Mouse (Mus musculus): ENCODE measurements around the gene Upf1.

The Upf1 gene

GRCm38 (mm10) chr8:70327512-70327911 lies 25.6 kb downstream of the Upf1 start:
- DNase-seq (ENCODE audit: low spot score in 2 of 2) = no peak

GRCm38 (mm10) chr8:70323716-70324115 lies 29.4 kb downstream of the Upf1 start:
- no peak for DNase-seq (ENCODE audit: low spot score in 2 of 2)

- DNase-seq (ENCODE audit: low spot score in 2 of 2) = no peak
Measured at GRCm38 (mm10) chr8:70317872-70318271, 35.2 kb downstream of the Upf1 start.

- DNase-seq (ENCODE audit: low spot score in 2 of 2) = peak; percentile 77 to 91
Measured at GRCm38 (mm10) chr8:70316511-70317504, 36.3 kb downstream of the Upf1 start.

- DNase-seq (ENCODE audit: low spot score in 2 of 2) = peak; percentile 69 to 81
Measured at GRCm38 (mm10) chr8:70315624-70316510, 37.2 kb downstream of the Upf1 start, which contains the start of gene Cers1. Cers1 (plus strand) TSS chr8:70315775.

GRCm38 (mm10) chr8:70313399-70313798 lies 39.7 kb downstream of the Upf1 start:
- no peak for DNase-seq (ENCODE audit: low spot score in 2 of 2)

- no peak for DNase-seq (ENCODE audit: low spot score in 2 of 2)
Measured at GRCm38 (mm10) chr8:70309311-70309710, 43.8 kb downstream of the Upf1 start.

GRCm38 (mm10) chr8:70302901-70303300 lies 50.2 kb downstream of the Upf1 start:
- no peak for DNase-seq (ENCODE audit: low spot score in 2 of 2)

- DNase-seq (ENCODE audit: low spot score in 2 of 2) = peak; percentile 91 to 94
Measured at GRCm38 (mm10) chr8:70302358-70302890, 50.7 kb downstream of the Upf1 start, which contains the start of the genes Ddx49 and Cope. Ddx49 (minus strand) TSS chr8:70302489. Cope (plus strand) TSS chr8:70302518.

- DNase-seq (ENCODE audit: low spot score in 2 of 2) = no peak
Measured at GRCm38 (mm10) chr8:70300881-70301280, 52.2 kb downstream of the Upf1 start.

GRCm38 (mm10) chr8:70293988-70294405 lies 59.1 kb downstream of the Upf1 start:
- no peak for DNase-seq (ENCODE audit: low spot score in 2 of 2)

- no peak for DNase-seq (ENCODE audit: low spot score in 2 of 2)
Measured at GRCm38 (mm10) chr8:70286737-70287136, 66.3 kb downstream of the Upf1 start.

- DNase-seq (ENCODE audit: low spot score in 2 of 2) = no peak
Measured at GRCm38 (mm10) chr8:70285304-70285703, 67.8 kb downstream of the Upf1 start.

GRCm38 (mm10) chr8:70284421-70284820 lies 68.7 kb downstream of the Upf1 start:
- DNase-seq (ENCODE audit: low spot score in 2 of 2) = no peak

GRCm38 (mm10) chr8:70283136-70284077 lies 69.7 kb downstream of the Upf1 start:
- no peak for DNase-seq (ENCODE audit: low spot score in 2 of 2)

- peak; percentile 65 to 69 for DNase-seq (ENCODE audit: low spot score in 2 of 2)
Measured at GRCm38 (mm10) chr8:70282603-70283135, 70.4 kb downstream of the Upf1 start, which contains the start of gene Homer3. Homer3 (plus strand) TSS chr8:70282827.

Data from frontal cortex, postnatal 14 days (tissue).